Mouse (Mus musculus) effector memory CD4-positive, alpha-beta T cell, adult 7 months (primary cell): ENCODE data around the gene Gm28553. TPM values are rescaled to one million over a fixed set of nuclear protein-coding genes. Genes with fewer than 3 reads are reported as not detected.

ENCODE experiments used
- polyA plus RNA-seq: library from polyadenylated mRNA; unstranded; fragments of 100-300 nt; shearing (Covaris generic); gene quantifications from one replicate; pipeline ENCODE4 v1.2.1, GENCODE M21; 2017

Gm28553 gene
- not detected for polyA plus RNA-seq

DNA sequence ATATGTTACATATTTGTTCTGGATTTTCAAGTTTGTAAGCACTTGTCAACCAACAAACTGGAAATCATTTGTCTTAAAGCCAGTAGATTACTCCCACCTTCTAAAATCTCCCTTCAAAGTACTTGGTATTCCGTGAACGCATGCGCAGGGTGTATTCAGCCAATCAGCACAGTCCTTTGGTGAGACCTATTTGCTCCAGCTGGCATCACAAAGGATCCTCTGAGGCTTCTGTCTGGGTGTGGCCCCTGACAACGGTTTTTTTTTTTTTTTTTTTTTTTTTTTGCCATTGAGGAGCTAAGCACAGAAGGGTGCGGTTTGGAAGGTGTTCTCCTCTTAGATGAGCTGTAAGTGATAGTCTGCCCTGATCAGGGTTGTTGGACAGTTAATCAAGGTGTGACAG, at the start of gene Gm28553:
Gm28553 (plus strand) TSS at position 301 of the 400 bp plus-strand sequence.

